Mouse (Mus musculus): ENCODE measurements around the gene Zfp444. TPM values are rescaled to one million over a fixed set of nuclear protein-coding genes. Genes with fewer than 3 reads are reported as not detected.
"Not testable (repeated sequence)": the region's sequence is repeated elsewhere in the genome, so short reads cannot be mapped to it uniquely, and the experiment has no call there.

Gene Zfp444
- polyA plus RNA-seq, 1 experiment from 2014 or later = 79.4 TPM

DNA sequence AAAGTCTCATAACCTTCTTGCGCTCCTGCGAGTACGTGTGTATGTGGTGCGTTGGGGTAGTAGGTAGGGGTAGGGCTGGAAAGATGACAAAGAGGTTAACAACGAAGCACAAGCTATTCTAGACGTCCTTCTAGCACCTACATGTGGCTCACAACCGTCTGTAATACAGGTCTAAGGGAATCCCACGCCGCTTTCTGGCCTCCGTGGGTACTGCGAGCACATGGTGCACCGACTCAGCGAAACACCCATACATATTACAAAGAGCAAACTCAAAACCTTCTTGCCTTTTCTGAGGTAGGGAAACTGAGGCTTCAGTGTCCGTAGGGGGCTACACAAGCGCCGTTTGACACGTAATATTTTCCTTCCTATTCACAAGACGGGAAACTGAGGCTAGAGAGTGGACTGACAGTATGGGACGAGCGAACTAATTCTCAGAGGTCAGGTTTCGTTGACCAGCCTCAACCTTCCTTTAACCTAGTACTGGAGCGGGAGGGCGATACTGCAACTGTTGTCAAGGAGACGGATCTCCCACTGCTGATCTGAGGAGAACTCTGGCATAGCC, 501 bp upstream of the Zfp444 start:
- no peaks in the 10 kb centered on the region for H3K27me3 ChIP-seq (ENCODE audit: control insufficient read depth, insufficient read depth, low read length)
- peak overlapping the region; percentile 54 for H3K9ac ChIP-seq (replicated peaks; ENCODE audit: low read depth, low read length)
- WGBS = 2% methylated on average over 24 of the region's 24 CpGs
- H3K27ac ChIP-seq (ENCODE audit: low read depth, low read length) = peak overlapping the region; percentile 84
- peak; percentile 55 for ATAC-seq (ENCODE audit: low read depth)
- H3K9me3 ChIP-seq (ENCODE audit: control insufficient read depth, low read length) = no peaks in the 10 kb centered on the region
- H3K36me3 ChIP-seq (ENCODE audit: control insufficient read depth, insufficient read depth, low read length) = no peaks in the 10 kb centered on the region
- peaks cover 6% of the 10 kb centered on the region; the same call in 1 of the 2 replicates for H3K4me1 ChIP-seq (ENCODE audit: control insufficient read depth, insufficient read depth, low read length)
- H3K4me2 ChIP-seq (ENCODE audit: low read depth, low read length) = peak overlapping the region; percentile 82
- peak overlapping the region; percentile 61 for H3K4me3 ChIP-seq (ENCODE audit: low read depth, low read length)

GRCm38 (mm10) chr7:6172674-6173244, 733 bp downstream of the Zfp444 start:
- under 1% methylated on average over 28 of the region's 28 CpGs for WGBS
- peak overlapping the region; percentile 61 for H3K9ac ChIP-seq (replicated peaks; ENCODE audit: low read depth, low read length)
- peak overlapping the region; percentile 61 for H3K4me3 ChIP-seq (ENCODE audit: low read depth, low read length)
- H3K27ac ChIP-seq (ENCODE audit: low read depth, low read length) = peak overlapping the region; percentile 23; the same call in 1 of the 2 replicates
- peak overlapping the region; percentile 75 for H3K4me2 ChIP-seq (ENCODE audit: low read depth, low read length)
- no peaks in the 10 kb centered on the region for H3K27me3 ChIP-seq (ENCODE audit: control insufficient read depth, insufficient read depth, low read length)
- H3K4me1 ChIP-seq (ENCODE audit: control insufficient read depth, insufficient read depth, low read length) = peaks cover 6% of the 10 kb centered on the region; the same call in 1 of the 2 replicates
- ATAC-seq (ENCODE audit: low read depth) = peak; percentile 31
- H3K36me3 ChIP-seq (ENCODE audit: control insufficient read depth, insufficient read depth, low read length) = no peaks in the 10 kb centered on the region
- no peaks in the 10 kb centered on the region for H3K9me3 ChIP-seq (ENCODE audit: control insufficient read depth, low read length)

DNA sequence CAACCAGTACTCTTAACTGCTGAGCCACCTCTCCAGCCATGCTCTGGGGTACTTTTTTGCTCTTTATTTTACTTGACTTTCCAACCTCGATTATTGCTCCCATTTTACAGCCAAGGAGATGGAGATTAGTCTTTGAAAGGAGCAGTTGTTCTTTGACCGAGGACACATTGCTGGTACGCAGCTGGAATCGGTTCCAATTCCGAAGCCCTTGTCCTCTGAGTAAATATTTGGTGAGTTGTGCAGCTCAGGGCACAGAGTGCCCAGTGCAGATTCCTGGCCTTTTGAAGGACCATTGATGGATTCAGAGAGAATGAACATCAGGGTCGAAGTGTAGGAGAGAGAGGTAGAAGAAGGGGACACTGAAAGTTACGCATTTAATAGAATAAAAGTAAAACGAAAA, 1.8 kb downstream of the Zfp444 start:
- WGBS = 86% methylated on average over 8 of the region's 8 CpGs
- Histone ChIP-seq H3K27me3 (ENCODE audit: control insufficient read depth, insufficient read depth, low read length) (no peaks in the 10 kb centered on the region), H3K27ac (ENCODE audit: low read depth, low read length) (no peak overlapping the region), H3K9me3 (ENCODE audit: control insufficient read depth, low read length) (no peaks in the 10 kb centered on the region), H3K4me1 (ENCODE audit: control insufficient read depth, insufficient read depth, low read length) (peaks cover 6% of the 10 kb centered on the region; the same call in 1 of the 2 replicates), H3K4me2 (ENCODE audit: low read depth, low read length) (no peak overlapping the region), H3K4me3 (ENCODE audit: low read depth, low read length) (no peak overlapping the region), H3K36me3 (ENCODE audit: control insufficient read depth, insufficient read depth, low read length) (no peaks in the 10 kb centered on the region), H3K9ac (replicated peaks; ENCODE audit: low read depth, low read length) (no peak overlapping the region)
- no peak for ATAC-seq (ENCODE audit: low read depth)

GRCm38 (mm10) chr7:6174365-6174987, 2.5 kb downstream of the Zfp444 start:
- WGBS = 88% methylated on average over 9 of the region's 9 CpGs
- H3K4me1 ChIP-seq (ENCODE audit: control insufficient read depth, insufficient read depth, low read length); H3K36me3 ChIP-seq (ENCODE audit: control insufficient read depth, insufficient read depth, low read length); H3K9ac ChIP-seq (replicated peaks; ENCODE audit: low read depth, low read length); H3K27me3 ChIP-seq (ENCODE audit: control insufficient read depth, insufficient read depth, low read length); H3K9me3 ChIP-seq (ENCODE audit: control insufficient read depth, low read length); ATAC-seq (ENCODE audit: low read depth); H3K4me3 ChIP-seq (ENCODE audit: low read depth, low read length); H3K27ac ChIP-seq (ENCODE audit: low read depth, low read length); H3K4me2 ChIP-seq (ENCODE audit: low read depth, low read length): not testable (repeated sequence)

- Histone ChIP-seq H3K36me3 (ENCODE audit: control insufficient read depth, insufficient read depth, low read length) (0 out of 2 replicates have a peak, but pooled peaks cover 4% of the 10 kb centered on the region), H3K9me3 (ENCODE audit: control insufficient read depth, low read length) (no peaks in the 10 kb centered on the region), H3K4me2 (ENCODE audit: low read depth, low read length) (no peak overlapping the region), H3K27ac (ENCODE audit: low read depth, low read length) (no peak overlapping the region), H3K27me3 (ENCODE audit: control insufficient read depth, insufficient read depth, low read length) (no peaks in the 10 kb centered on the region), H3K4me1 (ENCODE audit: control insufficient read depth, insufficient read depth, low read length) (no peaks in the 10 kb centered on the region), H3K9ac (replicated peaks; ENCODE audit: low read depth, low read length) (no peak overlapping the region), H3K4me3 (ENCODE audit: low read depth, low read length) (no peak overlapping the region)
- ATAC-seq (ENCODE audit: low read depth) = no peak
These were observed 7.0 kb downstream of the Zfp444 start for GRCm38 (mm10) chr7:6179013-6179412.

DNA sequence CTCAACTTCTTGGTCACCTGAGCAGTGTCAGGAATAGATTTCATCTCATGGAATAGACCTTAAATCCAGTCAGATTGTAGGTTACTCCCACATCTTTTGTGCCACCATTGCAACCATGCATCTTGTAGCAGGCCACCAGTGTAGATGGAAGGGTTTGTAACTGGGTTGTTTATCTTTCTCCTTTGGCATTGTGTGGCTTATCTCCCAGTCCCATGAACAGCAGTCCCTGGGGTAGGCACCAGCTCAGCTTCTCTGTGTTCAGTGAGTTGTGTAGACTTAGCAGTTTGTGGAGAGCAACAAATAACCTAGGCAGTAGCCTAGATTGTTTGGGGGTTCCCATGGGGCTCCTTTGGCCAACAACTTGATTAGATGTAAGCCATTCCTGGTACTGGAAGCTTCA, 10.9 kb downstream of the Zfp444 start:
- Histone ChIP-seq H3K4me3 (ENCODE audit: low read depth, low read length) (no peak overlapping the region), H3K4me1 (ENCODE audit: control insufficient read depth, insufficient read depth, low read length) (no peaks in the 10 kb centered on the region), H3K9ac (replicated peaks; ENCODE audit: low read depth, low read length) (no peak overlapping the region), H3K9me3 (ENCODE audit: control insufficient read depth, low read length) (no peaks in the 10 kb centered on the region), H3K36me3 (ENCODE audit: control insufficient read depth, insufficient read depth, low read length) (peaks cover 26% of the 10 kb centered on the region; the same call in 1 of the 2 replicates), H3K27ac (ENCODE audit: low read depth, low read length) (no peak overlapping the region), H3K27me3 (ENCODE audit: control insufficient read depth, insufficient read depth, low read length) (no peaks in the 10 kb centered on the region), H3K4me2 (ENCODE audit: low read depth, low read length) (no peak overlapping the region)
- no peak for ATAC-seq (ENCODE audit: low read depth)

DNA sequence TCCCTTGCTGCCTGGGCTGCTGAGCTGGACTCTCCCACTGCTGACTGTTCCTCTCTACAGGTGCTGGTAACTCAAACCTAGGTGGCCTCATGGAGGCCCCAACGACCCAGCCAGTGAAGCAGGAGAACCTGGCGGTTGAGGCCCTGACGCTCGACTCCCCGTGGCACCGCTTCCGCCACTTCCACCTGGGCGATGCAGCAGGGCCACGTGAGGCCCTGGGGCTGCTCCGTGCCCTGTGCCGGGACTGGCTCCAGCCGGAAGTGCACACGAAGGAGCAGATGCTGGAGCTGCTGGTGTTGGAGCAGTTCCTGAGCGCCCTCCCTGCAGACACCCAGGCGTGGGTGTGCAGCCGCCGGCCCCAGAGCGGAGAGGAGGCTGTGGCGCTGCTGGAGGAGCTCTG, 11.8 kb downstream of the Zfp444 start:
- Histone ChIP-seq H3K36me3 (ENCODE audit: control insufficient read depth, insufficient read depth, low read length) (peaks cover 33% of the 10 kb centered on the region; the same call in 1 of the 2 replicates), H3K4me1 (ENCODE audit: control insufficient read depth, insufficient read depth, low read length) (no peaks in the 10 kb centered on the region), H3K4me3 (ENCODE audit: low read depth, low read length) (no peak overlapping the region), H3K9ac (replicated peaks; ENCODE audit: low read depth, low read length) (no peak overlapping the region), H3K27me3 (ENCODE audit: control insufficient read depth, insufficient read depth, low read length) (no peaks in the 10 kb centered on the region), H3K4me2 (ENCODE audit: low read depth, low read length) (no peak overlapping the region), H3K27ac (ENCODE audit: low read depth, low read length) (no peak overlapping the region), H3K9me3 (ENCODE audit: control insufficient read depth, low read length) (no peaks in the 10 kb centered on the region)
- ATAC-seq (ENCODE audit: low read depth) = no peak
- 94% methylated on average over 19 of the region's 19 CpGs for WGBS

DNA sequence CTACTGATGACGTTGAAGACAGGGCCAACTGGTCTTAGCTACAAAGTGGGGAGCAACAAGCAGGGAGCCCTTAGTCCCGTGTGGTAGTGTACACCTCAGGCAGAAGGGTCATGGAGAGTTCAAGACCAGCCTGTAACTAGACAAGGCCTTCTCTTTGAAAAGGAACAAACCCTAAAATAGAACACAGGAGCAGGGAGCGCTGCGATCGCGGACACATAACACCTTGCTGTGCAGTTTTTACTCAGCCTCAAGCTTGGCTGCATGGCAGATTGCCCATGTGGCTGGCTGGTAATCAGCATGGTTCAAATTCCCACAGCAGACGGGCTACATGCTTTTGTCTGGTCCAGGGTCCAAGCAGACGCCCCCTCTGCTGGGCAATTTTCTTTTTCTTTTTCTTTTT, 12.5 kb downstream of the Zfp444 start:
- no peak overlapping the region for H3K4me3 ChIP-seq (ENCODE audit: low read depth, low read length)
- peaks cover 36% of the 10 kb centered on the region; the same call in 1 of the 2 replicates for H3K36me3 ChIP-seq (ENCODE audit: control insufficient read depth, insufficient read depth, low read length)
- ATAC-seq (ENCODE audit: low read depth) = no peak
- no peak overlapping the region for H3K27ac ChIP-seq (ENCODE audit: low read depth, low read length)
- no peaks in the 10 kb centered on the region for H3K4me1 ChIP-seq (ENCODE audit: control insufficient read depth, insufficient read depth, low read length)
- H3K9ac ChIP-seq (replicated peaks; ENCODE audit: low read depth, low read length) = no peak overlapping the region
- H3K27me3 ChIP-seq (ENCODE audit: control insufficient read depth, insufficient read depth, low read length) = no peaks in the 10 kb centered on the region
- no peak overlapping the region for H3K4me2 ChIP-seq (ENCODE audit: low read depth, low read length)
- H3K9me3 ChIP-seq (ENCODE audit: control insufficient read depth, low read length) = no peaks in the 10 kb centered on the region
- 92% methylated on average over 8 of the region's 8 CpGs for WGBS

DNA sequence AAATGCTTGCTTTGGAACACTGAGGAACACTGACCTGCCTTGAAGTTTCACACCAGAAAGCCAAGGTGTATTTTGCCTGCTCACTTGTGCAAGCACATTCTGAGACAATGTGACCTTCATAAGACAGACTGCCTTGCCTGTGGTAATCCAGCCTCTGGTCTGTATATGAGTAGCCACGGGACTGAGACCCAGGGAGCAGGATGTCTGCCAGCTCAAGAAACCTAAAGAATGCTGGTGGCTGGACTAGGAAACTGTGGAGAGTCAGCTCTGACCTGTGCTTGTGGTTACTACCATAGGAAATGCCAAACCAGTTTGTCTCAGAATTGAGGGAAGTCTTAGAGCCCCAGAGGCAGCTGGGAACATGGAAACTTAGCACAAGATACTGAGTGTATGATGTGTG, 13.4 kb downstream of the Zfp444 start:
- Histone ChIP-seq H3K9ac (replicated peaks; ENCODE audit: low read depth, low read length) (no peak overlapping the region), H3K9me3 (ENCODE audit: control insufficient read depth, low read length) (no peaks in the 10 kb centered on the region), H3K4me2 (ENCODE audit: low read depth, low read length) (no peak overlapping the region), H3K27me3 (ENCODE audit: control insufficient read depth, insufficient read depth, low read length) (no peaks in the 10 kb centered on the region), H3K27ac (ENCODE audit: low read depth, low read length) (no peak overlapping the region), H3K4me1 (ENCODE audit: control insufficient read depth, insufficient read depth, low read length) (no peaks in the 10 kb centered on the region), H3K36me3 (ENCODE audit: control insufficient read depth, insufficient read depth, low read length) (peaks cover 43% of the 10 kb centered on the region; the same call in 1 of the 2 replicates), H3K4me3 (ENCODE audit: low read depth, low read length) (no peak overlapping the region)
- WGBS = 96% methylated on average over 1 of the region's 1 CpGs
- no peak for ATAC-seq (ENCODE audit: low read depth)

Data from neural tube, embryonic 14.5 days (tissue).